Mouse (Mus musculus): ENCODE results near the gene Gm11172.
"Not testable (repeated sequence)": the region's sequence is repeated elsewhere in the genome, so short reads cannot be mapped to it uniquely, and the experiment has no call there.

Gm11172 gene

GRCm38 (mm10) chr16:10786288-10786687 lies 26.4 kb upstream of the Gm11172 start:
- peak; percentile 85 for DNase-seq

- DNase-seq: peak; percentile 22
Measured at GRCm38 (mm10) chr16:10786782-10787547, 25.8 kb upstream of the Gm11172 start.

GRCm38 (mm10) chr16:10787548-10788058 lies 25.1 kb upstream of the Gm11172 start:
- DNase-seq: peak; percentile 16

GRCm38 (mm10) chr16:10788271-10788670 lies 24.4 kb upstream of the Gm11172 start, which contains the start of gene Tnp2:
TSS of gene Tnp2 (minus strand) at chr16:10788660.
- peak; percentile 23 for DNase-seq

GRCm38 (mm10) chr16:10788866-10789265 lies 23.8 kb upstream of the Gm11172 start:
- no peak for DNase-seq

GRCm38 (mm10) chr16:10790702-10791101 lies 22.0 kb upstream of the Gm11172 start, which contains the start of gene Prm3:
TSS of gene Prm3 (minus strand) at chr16:10790914.
- no peak for DNase-seq

- no peak for DNase-seq
Measured at GRCm38 (mm10) chr16:10796034-10796433, 16.7 kb upstream of the Gm11172 start, which contains the start of gene Prm2. TSS of gene Prm2 (minus strand) at chr16:10796134.

GRCm38 (mm10) chr16:10802420-10802819 lies 10.3 kb upstream of the Gm11172 start:
- DNase-seq: not testable (repeated sequence)

- DNase-seq: no peak
Measured at GRCm38 (mm10) chr16:10805789-10806527, 6.8 kb upstream of the Gm11172 start, which contains the start of gene Prm1. TSS of gene Prm1 (minus strand) at chr16:10805839.

DNA sequence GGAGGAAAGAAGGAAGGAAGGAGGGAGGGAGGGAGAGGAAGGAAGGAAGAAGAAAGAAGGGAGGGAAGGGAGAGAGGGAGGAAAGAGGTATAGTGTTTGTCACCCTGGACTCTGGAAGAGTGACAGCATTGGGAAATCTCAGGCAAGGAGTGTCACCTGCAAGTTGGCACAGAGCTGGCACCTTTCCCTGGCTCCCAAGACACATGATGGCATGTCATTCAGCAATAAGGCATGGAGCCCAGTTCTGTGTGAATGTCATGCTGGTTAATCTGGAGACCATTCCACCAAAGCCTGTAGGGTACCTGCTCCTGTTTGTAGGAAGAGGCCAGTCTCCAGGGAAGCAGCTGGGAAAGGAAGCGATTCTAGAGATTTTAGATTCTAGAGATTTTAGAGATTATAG lies 2.3 kb upstream of the Gm11172 start:
- DNase-seq: peak; percentile 25

- DNase-seq: no peak
Measured at GRCm38 (mm10) chr16:10813726-10814125, 1.0 kb downstream of the Gm11172 start.

- no peak for DNase-seq
Measured at GRCm38 (mm10) chr16:10814864-10815263, 2.1 kb downstream of the Gm11172 start.

DNA sequence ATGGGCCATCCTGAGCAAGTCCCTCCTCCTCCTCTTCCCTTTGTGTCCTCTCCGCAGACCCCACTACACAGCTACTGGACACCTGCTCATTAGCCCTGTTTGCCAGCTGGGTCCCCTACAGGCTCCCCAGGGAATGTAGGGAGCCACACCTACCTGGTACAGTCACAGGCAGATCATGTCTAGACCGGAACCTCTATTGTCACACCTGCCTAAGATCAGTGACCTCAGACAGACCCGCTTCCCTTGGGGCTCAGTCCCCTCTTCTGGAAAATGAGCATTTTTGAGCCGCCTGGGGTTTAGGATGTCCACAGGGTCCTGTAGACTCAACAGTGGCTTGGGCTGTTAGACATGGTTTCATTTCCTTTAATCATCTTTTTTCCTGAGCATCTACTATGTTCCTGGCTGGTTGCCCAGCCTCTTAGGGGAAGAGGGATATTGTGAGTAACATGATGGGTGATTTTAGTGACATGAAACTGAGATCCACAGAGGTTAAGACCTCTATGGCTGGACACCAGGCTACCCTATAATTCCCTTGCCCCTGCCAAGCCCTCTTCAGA lies 5.9 kb downstream of the Gm11172 start:
- DNase-seq: no peak

DNA sequence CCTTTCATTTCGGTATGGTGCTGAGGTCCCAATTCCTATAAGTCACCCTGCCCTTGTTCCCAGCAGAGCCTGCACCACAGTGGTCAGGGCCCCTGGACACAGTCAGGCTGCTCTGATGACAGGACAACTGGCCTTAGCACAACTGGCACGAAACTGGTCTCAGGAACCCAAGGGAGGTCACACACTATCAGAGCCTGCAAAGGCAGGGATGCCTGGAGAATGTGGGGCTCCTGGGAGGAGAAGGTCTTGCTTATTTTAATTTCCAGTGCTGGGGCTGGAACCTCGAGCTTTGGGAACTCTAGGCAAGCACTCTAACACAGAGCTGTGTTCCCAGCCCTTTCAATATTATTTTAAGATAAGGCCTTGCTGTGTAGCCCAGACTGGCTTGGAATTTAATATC lies 7.3 kb downstream of the Gm11172 start:
- DNase-seq: no peak

DNA sequence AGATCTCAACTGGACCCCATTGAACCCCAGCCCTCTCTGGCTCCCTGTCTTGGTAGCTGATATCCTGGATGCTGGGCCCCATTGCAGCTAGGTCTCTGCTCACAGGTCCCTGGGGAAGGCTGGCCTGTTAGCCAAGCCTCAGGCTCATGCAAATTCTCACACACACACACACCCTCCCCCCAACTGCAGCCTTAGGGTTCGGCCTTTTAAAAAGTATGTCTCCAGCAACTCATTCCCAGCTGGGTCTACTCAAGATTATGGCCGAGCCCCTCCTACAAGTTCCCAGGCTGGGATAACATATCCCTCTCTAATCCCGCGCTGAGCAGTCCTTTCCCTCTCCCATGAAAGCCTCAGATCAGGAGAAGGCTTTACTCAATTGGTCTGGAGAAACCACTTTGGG lies 8.7 kb downstream of the Gm11172 start:
- DNase-seq: no peak

GRCm38 (mm10) chr16:10824536-10824935 lies 11.8 kb downstream of the Gm11172 start:
- no peak for DNase-seq

DNA sequence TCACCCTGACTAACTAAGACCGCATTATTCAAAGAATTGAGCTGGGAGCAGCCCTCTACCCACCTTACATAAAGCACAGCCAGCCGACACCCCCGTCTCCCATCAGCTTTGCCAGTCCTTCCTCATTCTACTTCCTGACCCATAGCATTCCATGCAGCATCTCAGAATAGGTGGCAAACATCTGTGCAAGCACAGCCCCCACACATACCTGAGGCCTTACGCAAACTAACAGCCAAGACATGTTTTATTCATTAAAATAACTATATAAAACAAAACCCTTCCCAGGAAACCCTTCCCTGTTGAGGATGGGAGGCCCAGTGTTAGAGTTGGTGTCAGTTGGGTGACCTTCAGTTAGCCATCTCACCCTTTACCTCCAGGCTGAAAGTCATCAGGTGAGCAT lies 13.1 kb downstream of the Gm11172 start:
- no peak for DNase-seq

GRCm38 (mm10) chr16:10827269-10827668 lies 14.6 kb downstream of the Gm11172 start:
- DNase-seq: no peak

DNA sequence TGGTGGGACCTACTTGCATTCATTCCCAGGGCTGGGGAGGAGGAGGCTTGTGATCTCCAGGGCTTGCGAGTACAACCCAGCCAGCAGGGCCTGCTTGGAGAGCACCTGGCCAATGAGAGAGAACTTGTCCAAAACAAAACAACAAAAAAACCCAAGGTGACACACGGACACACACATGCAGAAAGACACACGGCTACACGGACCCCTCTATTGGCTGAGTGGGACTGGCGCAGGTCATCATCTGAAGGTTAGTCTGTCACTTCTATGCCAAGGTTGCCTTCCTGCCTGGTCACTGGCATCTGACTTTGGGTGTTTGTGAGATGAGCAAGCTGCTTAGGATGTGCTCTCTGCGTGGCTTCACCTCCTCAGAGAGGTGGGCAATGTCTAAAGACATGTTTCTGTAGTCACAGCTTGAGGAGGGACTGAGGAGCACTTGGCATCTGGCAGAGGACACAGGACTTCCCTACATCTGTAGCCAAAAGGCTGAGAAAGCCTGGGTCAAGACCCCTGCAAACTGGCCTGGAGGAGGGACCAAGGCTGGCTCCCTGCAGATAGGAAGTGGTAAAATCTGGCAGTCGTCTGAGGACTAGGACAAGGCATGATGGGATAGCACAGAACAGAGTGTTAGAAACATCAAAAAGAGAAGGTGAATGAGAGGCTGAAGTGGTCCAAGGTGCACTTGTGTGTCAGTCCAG lies 15.2 kb downstream of the Gm11172 start:
- no peak for DNase-seq

GRCm38 (mm10) chr16:10828461-10828805 lies 15.7 kb downstream of the Gm11172 start:
- DNase-seq: no peak

DNA sequence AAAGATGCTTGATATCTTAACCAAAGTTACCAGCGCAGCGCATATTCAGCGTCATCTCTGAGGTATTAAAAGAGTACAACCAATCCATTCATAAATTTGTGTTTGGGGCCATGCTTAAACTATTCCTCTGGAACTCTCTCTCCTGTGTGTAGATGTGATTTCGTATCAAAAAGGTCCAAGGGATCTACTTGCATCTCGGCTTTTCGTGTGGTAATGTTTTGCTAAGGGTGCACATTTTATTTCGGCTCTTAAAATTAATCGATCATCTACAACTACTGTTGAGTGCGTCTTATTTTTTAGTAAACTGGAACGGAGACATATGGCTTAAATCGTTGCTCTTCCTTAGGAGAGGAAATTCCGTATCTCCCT lies 21.8 kb downstream of the Gm11172 start:
- no peak for DNase-seq

- DNase-seq: peak; percentile 87
Measured at GRCm38 (mm10) chr16:10834911-10835587, 22.3 kb downstream of the Gm11172 start, which contains the start of gene Rmi2. TSS of gene Rmi2 (plus strand) at chr16:10835059.
